Mouse (Mus musculus) CD4-positive, CD25-positive, alpha-beta regulatory T cell, adult 2 months (primary cell): ENCODE data around the gene Tmem98.

ENCODE experiments used
- DNase-seq: peaks from one replicate; pipeline ENCODE4 v3.0.0-alpha.2; 2012; ENCODE audit warnings: low read depth, low spot score

Gene Tmem98

DNA sequence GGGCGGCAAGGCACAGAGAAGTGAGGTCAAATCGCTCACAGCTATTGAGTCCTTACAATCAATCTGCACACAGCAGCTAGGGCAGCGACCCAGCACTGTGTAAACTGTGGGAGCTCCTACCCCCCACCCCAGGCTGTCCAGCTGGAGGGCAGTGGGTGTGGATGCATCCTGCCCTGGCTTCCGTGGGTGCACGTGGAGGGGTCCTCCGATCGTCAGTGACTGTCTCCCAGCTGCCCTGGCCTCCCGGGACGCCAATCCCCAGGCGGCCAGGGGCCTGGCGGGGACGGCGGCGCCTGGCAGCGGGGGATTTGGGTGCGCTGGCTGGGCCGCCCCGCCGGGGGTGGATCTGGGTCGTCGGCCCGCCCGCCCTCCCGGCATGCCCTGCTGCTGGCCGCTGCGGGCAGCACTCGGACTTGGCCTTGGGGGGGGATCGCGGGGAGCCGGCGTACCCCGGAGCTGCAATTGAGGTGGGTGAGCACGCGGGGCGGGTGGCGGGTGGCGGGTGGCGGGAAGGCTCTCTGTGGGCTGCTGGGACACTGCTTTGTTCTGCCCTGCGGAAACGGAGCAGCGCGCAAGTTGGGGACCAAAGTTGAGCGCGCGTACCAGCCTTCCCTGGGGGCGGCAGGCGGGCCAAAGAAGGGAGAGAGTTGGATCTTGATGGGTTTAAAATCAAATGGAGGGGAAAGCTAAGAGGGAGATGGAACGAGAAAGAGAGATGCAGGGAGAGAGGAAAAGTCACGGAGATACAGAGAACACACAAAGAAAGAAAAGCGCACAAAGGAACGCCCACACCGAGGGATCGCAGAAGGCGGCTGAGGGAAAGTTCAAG is at the start of gene Tmem98:
Tmem98 (plus strand) TSS at position 183 of the 829 bp plus-strand sequence.
- no peak for DNase-seq

DNA sequence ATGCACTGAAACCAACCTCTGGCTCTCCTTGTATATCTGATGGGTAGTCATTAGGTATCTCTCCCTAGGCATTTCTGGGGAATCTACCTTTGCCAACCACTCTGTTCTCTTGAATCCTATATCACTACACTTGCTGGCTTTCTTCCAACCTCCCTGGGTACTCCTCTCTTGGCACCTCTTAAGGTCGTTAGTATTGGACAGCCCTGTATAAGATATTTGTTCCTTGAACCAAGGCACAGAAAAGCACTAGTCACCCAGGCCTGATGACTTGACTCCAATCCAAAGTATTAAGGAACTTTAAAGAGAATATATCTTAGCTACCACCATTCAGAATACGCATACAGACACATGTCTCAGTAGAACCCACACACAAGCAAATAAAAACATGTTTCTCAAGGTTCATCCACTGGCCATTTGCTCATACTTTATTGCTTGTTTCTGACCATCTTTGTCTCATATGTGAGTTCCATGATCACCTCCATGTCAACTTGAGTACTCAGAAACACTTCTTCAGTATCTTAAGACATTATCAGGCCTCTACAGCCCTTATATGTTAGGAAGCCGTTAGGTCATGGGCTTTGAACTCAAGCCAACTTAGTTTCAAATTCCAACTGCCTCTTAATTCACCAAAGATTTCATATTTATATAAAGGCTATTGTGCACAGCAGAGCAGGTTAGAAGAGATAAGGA is 48.5 kb upstream of the Tmem98 start:
- DNase-seq: no peak

- DNase-seq: no peak
Measured at GRCm38 (mm10) chr11:80762066-80762465, 47.9 kb upstream of the Tmem98 start.

- DNase-seq: no peak
Measured at GRCm38 (mm10) chr11:80766068-80766467, 43.9 kb upstream of the Tmem98 start.

DNA sequence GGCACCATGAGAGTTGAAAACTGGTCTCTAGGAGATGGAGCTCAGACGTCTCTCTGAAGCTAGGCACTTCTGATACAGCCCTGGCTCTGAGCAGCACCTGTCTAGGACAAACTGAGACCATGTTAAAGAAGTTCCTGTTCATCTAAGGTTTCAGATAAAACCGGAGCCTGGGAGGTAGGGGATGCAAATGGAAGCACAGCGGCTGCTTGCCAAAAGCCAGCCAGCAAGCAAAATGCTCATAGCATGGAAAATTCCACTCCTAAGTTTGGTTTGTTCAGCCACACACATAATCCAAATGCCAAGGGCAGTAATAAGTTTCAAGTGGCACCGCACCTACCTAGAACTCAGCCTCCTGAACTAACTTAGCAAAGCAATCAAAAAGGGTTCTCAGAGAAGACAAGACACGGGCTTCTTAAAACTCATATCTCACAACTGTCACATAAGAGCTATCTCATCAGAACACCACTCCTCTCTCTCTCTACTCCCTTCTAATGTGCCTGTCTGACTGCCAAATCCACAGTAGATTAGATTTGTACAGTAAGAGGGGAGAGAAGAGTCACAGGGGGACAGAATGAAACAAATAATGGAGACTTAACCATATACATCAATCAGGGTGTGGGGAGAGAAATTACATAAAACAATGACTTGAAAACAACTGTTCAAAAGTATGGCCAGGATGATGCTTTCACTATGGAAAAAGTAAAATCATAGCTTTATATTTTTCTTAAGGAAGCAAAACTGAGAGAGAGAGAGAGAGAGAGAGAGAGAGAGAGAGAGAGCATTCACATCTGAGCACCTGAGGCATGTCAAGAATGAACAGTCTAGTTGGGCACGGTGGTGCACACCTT is 43.3 kb upstream of the Tmem98 start:
- no peak for DNase-seq

GRCm38 (mm10) chr11:80767320-80767617 is 42.7 kb upstream of the Tmem98 start:
- no peak for DNase-seq

GRCm38 (mm10) chr11:80771186-80771585 is 38.8 kb upstream of the Tmem98 start:
- DNase-seq: no peak

DNA sequence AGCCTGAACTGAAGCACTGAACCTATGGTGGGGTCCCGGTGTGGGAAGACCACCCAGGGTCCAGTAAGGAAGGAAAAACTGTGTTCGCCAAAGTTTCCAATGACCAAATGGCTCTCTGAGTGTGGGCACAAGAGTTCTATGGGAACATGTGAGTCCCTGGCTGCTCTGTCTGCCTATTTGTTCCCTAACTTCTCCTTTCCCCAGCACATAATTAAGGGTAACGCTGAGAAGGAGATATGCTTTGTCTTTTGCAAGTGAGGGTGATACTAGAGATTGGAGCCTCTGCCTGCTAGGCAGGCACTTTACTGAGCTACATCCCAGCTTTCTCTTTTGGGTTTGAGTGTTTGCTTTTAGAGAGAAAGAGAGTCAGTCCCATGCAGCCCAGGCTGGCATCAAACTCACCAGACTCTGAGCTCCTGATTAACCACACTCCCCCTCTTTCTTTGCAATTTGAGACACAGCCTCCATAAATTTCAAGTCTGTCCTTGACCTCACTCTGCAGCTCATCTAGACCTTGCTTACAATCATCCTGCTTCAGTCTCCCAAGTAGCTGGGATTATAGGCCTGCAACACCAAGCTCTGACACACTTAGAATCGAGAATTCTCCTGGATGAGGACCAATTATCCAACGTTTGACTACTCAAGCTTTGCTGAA is 38.3 kb upstream of the Tmem98 start:
- no peak for DNase-seq

DNA sequence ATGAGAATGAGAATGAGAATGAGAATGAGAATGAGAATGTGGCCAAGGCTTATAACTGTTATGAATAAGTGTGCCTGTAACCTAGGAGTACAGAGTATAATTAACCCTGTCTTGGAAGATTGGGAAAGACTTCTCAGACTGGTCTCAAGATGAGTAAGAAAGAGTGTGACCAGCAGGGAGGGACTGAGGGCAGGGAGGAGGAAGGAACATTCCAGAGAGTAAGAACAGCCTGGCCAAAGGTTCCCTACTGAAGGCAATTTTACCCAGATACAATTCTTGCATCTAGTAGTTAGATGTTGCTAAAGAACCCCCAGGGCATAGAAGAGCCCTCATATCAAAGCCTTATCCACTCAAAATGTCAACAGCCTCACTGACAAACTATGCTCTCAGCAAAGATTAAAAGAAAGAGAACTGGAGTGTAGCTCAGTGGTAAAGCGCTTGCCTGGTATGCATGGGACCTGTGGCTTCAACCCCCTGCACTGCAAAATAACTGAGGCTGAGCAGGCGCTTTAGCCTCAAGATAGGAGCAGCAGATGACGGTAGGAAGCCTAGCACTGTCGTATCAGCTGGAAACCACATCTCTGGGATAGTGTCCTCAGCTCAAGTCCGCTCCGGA is 37.3 kb upstream of the Tmem98 start:
- DNase-seq: no peak

- no peak for DNase-seq
Measured at GRCm38 (mm10) chr11:80775535-80775934, 34.4 kb upstream of the Tmem98 start.

DNA sequence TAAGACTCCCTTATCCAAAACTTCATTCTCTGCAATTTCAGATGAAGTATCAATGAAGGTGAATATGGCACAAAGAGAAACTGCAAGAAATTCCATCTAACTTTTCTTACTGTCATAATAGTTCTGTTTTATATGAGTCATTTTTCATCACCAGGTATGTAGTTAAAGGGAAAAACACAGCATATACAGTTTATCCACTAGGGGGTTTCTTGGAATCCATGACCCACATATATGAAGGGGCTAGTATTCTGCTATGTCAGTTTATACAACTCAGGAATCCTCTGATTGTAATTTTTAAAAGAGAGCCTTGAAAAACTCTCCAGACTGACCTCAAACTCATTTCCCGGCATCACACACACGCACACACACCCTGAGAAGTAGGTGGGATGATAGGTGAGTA is 32.3 kb upstream of the Tmem98 start:
- no peak for DNase-seq

DNA sequence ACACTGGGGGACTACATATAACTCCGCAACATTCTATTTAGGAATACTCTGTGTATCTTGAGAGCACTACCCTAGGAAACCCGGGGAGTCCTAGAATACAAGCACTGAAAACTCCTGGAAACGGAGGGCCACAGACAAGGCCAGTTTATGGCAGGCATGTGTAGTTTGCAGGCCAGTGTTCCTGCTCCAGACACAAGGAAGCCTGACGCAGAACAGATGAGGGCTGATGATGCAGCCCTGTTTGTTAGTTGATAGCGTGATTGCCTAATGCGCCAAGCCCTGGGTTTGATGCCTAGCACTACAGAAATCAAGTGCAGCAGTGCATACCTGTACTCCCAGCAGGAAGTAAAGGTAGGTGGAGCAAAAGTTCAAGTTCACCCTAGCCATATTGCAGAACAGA is 31.8 kb upstream of the Tmem98 start:
- no peak for DNase-seq

GRCm38 (mm10) chr11:80778916-80779526 is 31.0 kb upstream of the Tmem98 start:
- no peak for DNase-seq

DNA sequence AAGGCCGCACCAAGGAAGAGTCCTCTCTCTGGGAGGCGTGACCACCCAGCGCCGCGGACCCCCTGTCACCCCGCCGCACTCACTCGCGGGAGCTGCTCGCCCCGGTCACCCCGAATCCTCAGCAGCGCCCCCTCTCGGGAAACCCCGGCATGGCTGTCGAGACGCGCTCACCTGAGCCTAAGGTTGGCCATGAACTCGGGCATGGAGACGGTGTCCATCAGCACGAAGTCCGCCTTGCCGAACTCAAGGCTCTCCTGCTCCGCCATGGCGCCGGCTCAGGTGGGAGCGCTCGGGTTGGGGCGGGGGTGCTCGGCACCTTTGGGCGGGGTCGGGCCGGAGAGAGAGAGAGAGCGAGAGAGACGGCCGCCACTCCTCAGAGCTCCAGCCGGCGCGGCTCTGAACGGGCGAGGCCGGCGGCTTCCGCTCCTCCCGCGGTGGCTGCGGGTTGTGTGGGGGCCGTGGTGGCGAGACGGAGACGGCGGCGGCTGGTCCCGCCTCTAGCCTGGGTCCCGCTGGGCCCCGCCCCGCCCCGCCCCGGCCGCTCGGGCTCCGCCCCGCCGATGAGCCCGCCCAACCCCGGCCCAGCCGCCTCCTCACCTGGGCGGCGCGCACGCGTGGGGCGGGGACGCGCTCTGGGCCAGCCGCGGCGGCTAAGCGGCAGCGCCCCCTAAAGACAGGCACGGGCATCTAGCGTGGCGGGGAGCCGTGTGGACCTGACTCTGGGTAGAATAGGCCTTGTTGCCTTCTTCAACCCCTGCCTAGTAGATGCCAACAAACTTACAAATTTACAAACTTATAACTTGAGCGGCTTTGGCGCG is 30.2 kb upstream of the Tmem98 start, which contains the start of gene Myo1d:
Myo1d (minus strand) TSS at position 499 of the 818 bp plus-strand sequence.
- peak; percentile 93 for DNase-seq

DNA sequence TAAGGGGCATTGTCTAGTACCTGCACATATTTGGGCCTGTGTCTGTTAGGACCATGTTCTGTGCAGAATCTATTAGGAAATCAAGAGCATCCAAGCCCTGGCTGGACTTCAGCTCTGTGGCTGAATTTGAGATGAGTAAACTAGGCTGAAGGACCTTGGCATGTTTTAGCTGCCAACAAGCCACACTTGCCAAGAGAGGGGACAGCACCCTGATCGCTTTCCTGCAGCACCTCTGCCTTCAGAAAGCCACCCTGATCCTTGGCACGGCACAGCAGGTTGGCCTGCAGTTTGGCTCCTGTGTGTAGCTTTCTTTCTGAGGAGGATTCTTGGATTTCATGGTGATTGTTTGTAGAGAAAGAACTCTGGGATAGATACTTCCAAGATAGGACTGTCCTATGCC is 28.4 kb upstream of the Tmem98 start:
- DNase-seq: no peak

GRCm38 (mm10) chr11:80783460-80783859 is 26.5 kb upstream of the Tmem98 start:
- no peak for DNase-seq

- DNase-seq: no peak
Measured at GRCm38 (mm10) chr11:80784294-80784743, 25.7 kb upstream of the Tmem98 start.

DNA sequence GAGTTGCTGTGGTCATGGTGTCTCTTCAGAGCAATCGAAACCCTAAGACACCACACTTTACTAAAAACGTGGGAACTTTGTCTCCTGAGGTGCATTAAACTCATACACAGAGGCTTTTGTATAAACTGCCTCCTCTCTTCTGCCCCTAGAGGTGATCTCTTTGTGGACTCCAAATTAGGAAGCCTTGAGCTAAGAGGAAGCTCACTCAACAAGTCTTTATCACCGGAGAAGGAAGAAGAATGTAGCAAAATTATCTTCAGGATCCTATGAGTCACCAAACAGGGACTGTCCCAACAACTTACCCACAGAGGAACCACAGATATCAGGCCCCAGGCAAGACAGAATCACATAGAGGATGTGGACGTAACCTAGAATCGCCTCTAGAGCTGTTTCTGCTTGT is 24.3 kb upstream of the Tmem98 start:
- DNase-seq: peak; percentile 46

GRCm38 (mm10) chr11:80789647-80790240 is 20.2 kb upstream of the Tmem98 start:
- DNase-seq: no peak
